Mouse (Mus musculus): ENCODE data around the gene B4galt3. TPM values are rescaled to one million over a fixed set of nuclear protein-coding genes. Genes with fewer than 3 reads are reported as not detected.

B4galt3 gene
- polyA plus RNA-seq, 1 experiment from 2014 or later: 72.3 TPM

GRCm38 (mm10) chr1:171319748-171320147 is 49.6 kb downstream of the B4galt3 start:
- Histone ChIP-seq H3K4me1 (replicated peaks; ENCODE audit: control insufficient read depth, insufficient read depth, low read length) (no peaks in the 10 kb centered on the region), H3K9me3 (ENCODE audit: control insufficient read depth, low read length) (no peaks in the 10 kb centered on the region), H3K4me3 (ENCODE audit: low read depth, low read length) (no peak overlapping the region), H3K27me3 (ENCODE audit: control insufficient read depth, insufficient read depth, low read length) (no peaks in the 10 kb centered on the region), H3K27ac (ENCODE audit: low read depth, low read length) (no peak overlapping the region), H3K4me2 (ENCODE audit: low read depth, low read length, severe bottlenecking) (no peak overlapping the region), H3K9ac (ENCODE audit: low read length) (0 out of 2 replicates have a peak overlapping the region, but pooled peaks have one; percentile 0), H3K36me3 (ENCODE audit: control insufficient read depth, insufficient read depth, low read length) (no peaks in the 10 kb centered on the region)
- WGBS: 10% methylated on average over 7 of the region's 7 CpGs
- no peak for DNase-seq (ENCODE audit: low spot score)
- no peak for ATAC-seq (replicated peaks; ENCODE audit: low FRiP score)

DNA sequence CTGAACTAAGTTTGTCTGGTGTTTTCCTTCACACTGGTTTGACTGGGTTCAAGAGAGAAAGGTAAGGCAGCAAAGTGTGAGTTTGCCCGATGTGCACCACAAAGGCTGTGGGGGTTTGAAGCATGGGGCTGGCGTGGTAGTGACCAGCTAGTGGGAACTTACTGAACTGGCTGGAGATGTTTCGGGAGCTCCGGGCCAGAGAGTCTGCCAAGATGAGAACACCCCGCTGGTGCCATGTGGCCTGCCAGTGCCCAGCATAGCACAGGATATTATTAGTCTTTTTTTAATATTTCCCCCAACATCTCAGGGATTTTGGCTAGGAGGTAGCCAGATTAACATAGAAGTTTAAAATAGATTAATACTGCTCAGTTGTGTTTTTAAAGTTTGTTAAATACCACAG is 50.0 kb downstream of the B4galt3 start:
- ATAC-seq (replicated peaks; ENCODE audit: low FRiP score): no peak
- Histone ChIP-seq H3K27me3 (ENCODE audit: control insufficient read depth, insufficient read depth, low read length) (no peaks in the 10 kb centered on the region), H3K36me3 (ENCODE audit: control insufficient read depth, insufficient read depth, low read length) (no peaks in the 10 kb centered on the region), H3K9ac (ENCODE audit: low read length) (0 out of 2 replicates have a peak overlapping the region, but pooled peaks have one; percentile 0), H3K4me1 (replicated peaks; ENCODE audit: control insufficient read depth, insufficient read depth, low read length) (no peaks in the 10 kb centered on the region), H3K27ac (ENCODE audit: low read depth, low read length) (no peak overlapping the region), H3K9me3 (ENCODE audit: control insufficient read depth, low read length) (no peaks in the 10 kb centered on the region), H3K4me3 (ENCODE audit: low read depth, low read length) (no peak overlapping the region), H3K4me2 (ENCODE audit: low read depth, low read length, severe bottlenecking) (no peak overlapping the region)
- DNase-seq (ENCODE audit: low spot score): no peak
- 14% methylated on average over 5 of the region's 5 CpGs for WGBS

DNA sequence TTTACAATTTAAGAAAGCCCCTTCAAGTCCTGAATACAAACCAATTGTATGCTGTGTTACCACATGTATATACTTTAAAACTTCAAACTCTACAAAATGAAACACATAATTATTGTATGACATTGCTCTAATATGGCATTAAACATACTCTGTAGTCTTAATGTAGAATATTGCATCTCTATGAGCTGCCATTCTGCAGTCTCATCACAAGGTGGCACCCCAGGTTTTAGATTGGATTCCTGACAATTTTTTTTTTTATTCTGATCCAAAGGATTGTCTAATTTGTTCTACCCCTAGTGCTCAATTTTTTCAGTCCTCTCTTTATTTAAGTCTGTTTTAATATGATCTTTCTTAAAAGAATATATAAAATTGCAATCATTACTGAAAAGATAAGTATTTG is 51.3 kb downstream of the B4galt3 start:
- Histone ChIP-seq H3K4me2 (ENCODE audit: low read depth, low read length, severe bottlenecking) (no peak overlapping the region), H3K9ac (ENCODE audit: low read length) (no peak overlapping the region), H3K4me1 (replicated peaks; ENCODE audit: control insufficient read depth, insufficient read depth, low read length) (no peaks in the 10 kb centered on the region), H3K27ac (ENCODE audit: low read depth, low read length) (no peak overlapping the region), H3K9me3 (ENCODE audit: control insufficient read depth, low read length) (no peaks in the 10 kb centered on the region), H3K4me3 (ENCODE audit: low read depth, low read length) (no peak overlapping the region), H3K36me3 (ENCODE audit: control insufficient read depth, insufficient read depth, low read length) (no peaks in the 10 kb centered on the region), H3K27me3 (ENCODE audit: control insufficient read depth, insufficient read depth, low read length) (no peaks in the 10 kb centered on the region)
- ATAC-seq (replicated peaks; ENCODE audit: low FRiP score): no peak
- no peak for DNase-seq (ENCODE audit: low spot score)

- Histone ChIP-seq H3K4me3 (ENCODE audit: low read depth, low read length) (no peak overlapping the region), H3K36me3 (ENCODE audit: control insufficient read depth, insufficient read depth, low read length) (no peaks in the 10 kb centered on the region), H3K9ac (ENCODE audit: low read length) (no peak overlapping the region), H3K9me3 (ENCODE audit: control insufficient read depth, low read length) (no peaks in the 10 kb centered on the region), H3K4me2 (ENCODE audit: low read depth, low read length, severe bottlenecking) (no peak overlapping the region), H3K27me3 (ENCODE audit: control insufficient read depth, insufficient read depth, low read length) (no peaks in the 10 kb centered on the region), H3K27ac (ENCODE audit: low read depth, low read length) (no peak overlapping the region), H3K4me1 (replicated peaks; ENCODE audit: control insufficient read depth, insufficient read depth, low read length) (no peaks in the 10 kb centered on the region)
- ATAC-seq (replicated peaks; ENCODE audit: low FRiP score) (peak; percentile 58; the same call in 1 of the 2 replicates), DNase-seq (ENCODE audit: low spot score) (no peak)
- 78% methylated on average over 1 of the region's 1 CpGs for WGBS
Measured at GRCm38 (mm10) chr1:171322012-171322411, 51.9 kb downstream of the B4galt3 start.

- Histone ChIP-seq H3K27ac (ENCODE audit: low read depth, low read length) (no peak overlapping the region), H3K4me3 (ENCODE audit: low read depth, low read length) (no peak overlapping the region), H3K4me1 (replicated peaks; ENCODE audit: control insufficient read depth, insufficient read depth, low read length) (peaks cover 7% of the 10 kb centered on the region; the same call in 1 of the 2 replicates), H3K27me3 (ENCODE audit: control insufficient read depth, insufficient read depth, low read length) (no peaks in the 10 kb centered on the region), H3K36me3 (ENCODE audit: control insufficient read depth, insufficient read depth, low read length) (no peaks in the 10 kb centered on the region), H3K9ac (ENCODE audit: low read length) (no peak overlapping the region), H3K4me2 (ENCODE audit: low read depth, low read length, severe bottlenecking) (no peak overlapping the region), H3K9me3 (ENCODE audit: control insufficient read depth, low read length) (no peaks in the 10 kb centered on the region)
- 86% methylated on average over 2 of the region's 2 CpGs for WGBS
- no peak for DNase-seq (ENCODE audit: low spot score)
- ATAC-seq (replicated peaks; ENCODE audit: low FRiP score): no peak
Measured at GRCm38 (mm10) chr1:171325571-171325970, 55.4 kb downstream of the B4galt3 start.

Other genes with a start within 250 kb of the B4galt3 start
- gene Fcgr3, start 205.4 kb upstream of the B4galt3 start, polyA plus RNA-seq (2014; fragmentation: Nextera tagmentation; extraction: Ambion mirVana): 4.3 TPM in 2 replicates
- 1.5 and 2.9 TPM in 2 replicates for gene Cfap126, start 156.4 kb upstream of the B4galt3 start, polyA plus RNA-seq (2014; fragmentation: Nextera tagmentation; extraction: Ambion mirVana)
- 272 and 277 TPM in 2 replicates for gene Sdhc, start 119.7 kb upstream of the B4galt3 start, polyA plus RNA-seq (2014; fragmentation: Nextera tagmentation; extraction: Ambion mirVana)
- gene Mpz, start 119.6 kb upstream of the B4galt3 start, polyA plus RNA-seq (2014; fragmentation: Nextera tagmentation; extraction: Ambion mirVana): 0.13 TPM in 1 of 2 replicates, not detected in the other
- 7.3 and 8.2 TPM in 2 replicates for gene Pcp4l1, start 74.1 kb upstream of the B4galt3 start, polyA plus RNA-seq (2014; fragmentation: Nextera tagmentation; extraction: Ambion mirVana)
- gene Nr1i3, start 56.4 kb upstream of the B4galt3 start, polyA plus RNA-seq (2014; fragmentation: Nextera tagmentation; extraction: Ambion mirVana): 0.17 and 0.23 TPM in 2 replicates
- gene Tomm40l, start 47.8 kb upstream of the B4galt3 start, polyA plus RNA-seq (2014; fragmentation: Nextera tagmentation; extraction: Ambion mirVana): 31.6 and 39.2 TPM in 2 replicates
- 1.6 and 1.9 TPM in 2 replicates for gene Apoa2, start 45.3 kb upstream of the B4galt3 start, polyA plus RNA-seq (2014; fragmentation: Nextera tagmentation; extraction: Ambion mirVana)
- gene Fcer1g, start 36.0 kb upstream of the B4galt3 start, polyA plus RNA-seq (2014; fragmentation: Nextera tagmentation; extraction: Ambion mirVana): 18.4 and 18.6 TPM in 2 replicates
- 6.6 and 7.1 TPM in 2 replicates for gene Adamts4, start 19.9 kb upstream of the B4galt3 start, polyA plus RNA-seq (2014; fragmentation: Nextera tagmentation; extraction: Ambion mirVana)
- gene Ndufs2, start 18.9 kb upstream of the B4galt3 start, polyA plus RNA-seq (2014; fragmentation: Nextera tagmentation; extraction: Ambion mirVana): 257 and 264 TPM in 2 replicates
- gene Ppox, start 10.9 kb downstream of the B4galt3 start, polyA plus RNA-seq (2014; fragmentation: Nextera tagmentation; extraction: Ambion mirVana): 66.3 and 67.6 TPM in 2 replicates
- gene Usp21, start 17.7 kb downstream of the B4galt3 start, polyA plus RNA-seq (2014; fragmentation: Nextera tagmentation; extraction: Ambion mirVana): 110 and 114 TPM in 2 replicates
- 92.4 and 97.5 TPM in 2 replicates for gene Ufc1, start 24.7 kb downstream of the B4galt3 start, polyA plus RNA-seq (2014; fragmentation: Nextera tagmentation; extraction: Ambion mirVana)
- 46.5 and 46.7 TPM in 2 replicates for gene Dedd, start 58.8 kb downstream of the B4galt3 start, polyA plus RNA-seq (2014; fragmentation: Nextera tagmentation; extraction: Ambion mirVana)
- 31.7 and 35.6 TPM in 2 replicates for gene Nit1, start 75.3 kb downstream of the B4galt3 start, polyA plus RNA-seq (2014; fragmentation: Nextera tagmentation; extraction: Ambion mirVana)
- 58.4 and 65.7 TPM in 2 replicates for gene Pfdn2, start 75.3 kb downstream of the B4galt3 start, polyA plus RNA-seq (2014; fragmentation: Nextera tagmentation; extraction: Ambion mirVana)
- gene Klhdc9, start 90.5 kb downstream of the B4galt3 start, polyA plus RNA-seq (2014; fragmentation: Nextera tagmentation; extraction: Ambion mirVana): 1.7 and 2.3 TPM in 2 replicates
- 0.90 and 1.2 TPM in 2 replicates for gene Nectin4, start 99.8 kb downstream of the B4galt3 start, polyA plus RNA-seq (2014; fragmentation: Nextera tagmentation; extraction: Ambion mirVana)
- gene Arhgap30, start 118.6 kb downstream of the B4galt3 start, polyA plus RNA-seq (2014; fragmentation: Nextera tagmentation; extraction: Ambion mirVana): 0.49 and 0.53 TPM in 2 replicates
- 152 and 170 TPM in 2 replicates for gene Usf1, start 141.0 kb downstream of the B4galt3 start, polyA plus RNA-seq (2014; fragmentation: Nextera tagmentation; extraction: Ambion mirVana)
- gene Tstd1, start 148.5 kb downstream of the B4galt3 start, polyA plus RNA-seq (2014; fragmentation: Nextera tagmentation; extraction: Ambion mirVana): 4.1 and 5.6 TPM in 2 replicates
- 12.8 and 13.4 TPM in 2 replicates for gene F11r, start 167.2 kb downstream of the B4galt3 start, polyA plus RNA-seq (2014; fragmentation: Nextera tagmentation; extraction: Ambion mirVana)
- gene Alyref2, start 233.2 kb downstream of the B4galt3 start, polyA plus RNA-seq (2014; fragmentation: Nextera tagmentation; extraction: Ambion mirVana): 12.5 and 13.5 TPM in 2 replicates